Comparison of ENCODE assay signal across 7 mouse cellular contexts in genomic region chr4:99119051-99119450, GRCm38 (mm10). TPM values are rescaled to one million over a fixed set of nuclear protein-coding genes. Genes with fewer than 3 reads are reported as not detected.
DNase-seq lines count a peak whose midpoint lies in the region; ATAC-seq and TF ChIP-seq lines count a peak whose summit lies in the region.

No protein-coding gene starts in this region.

- no peak for TF ChIP-seq EP300 in lung, postnatal 0 days (IDR thresholded peaks at IDR 0.05)

- TF ChIP-seq CTCF in lung, postnatal 0 days (IDR thresholded peaks at IDR 0.05): no peak

- DNase-seq in lung, postnatal 0 days (ENCODE audit: low spot score): no peak
- no peak for DNase-seq in lung, postnatal 36 days
- no peak for DNase-seq in liver, embryonic 11.5 days (ENCODE audit: low spot score)
- no peak for DNase-seq in right cerebral cortex, postnatal 4 days
- no peak for DNase-seq in cerebellum, postnatal 4 days (ENCODE audit: low spot score in 2 of 2)
- no peak for DNase-seq in c-Kit-positive CD71-positive TER-119-positive erythroid progenitor cells, embryonic 14.5 days (ENCODE audit: low spot score)

- no peaks in the 10 kb centered on the region for H3K27me3 ChIP-seq in lung, postnatal 0 days (replicated peaks; ENCODE audit: insufficient read depth, low read length)
- H3K27me3 ChIP-seq in forebrain, embryonic 15.5 days: no peaks in the 10 kb centered on the region
- H3K27me3 ChIP-seq in liver, embryonic 11.5 days (replicated peaks; ENCODE audit: control insufficient read depth, insufficient read depth, low read length): no peaks in the 10 kb centered on the region

- 0 out of 2 replicates have a peak overlapping the region, but pooled peaks have one; percentile 22 for H3K4me2 ChIP-seq in lung, postnatal 0 days (replicated peaks; ENCODE audit: low read depth, low read length)
- peak overlapping the region; percentile 52 for H3K4me2 ChIP-seq in forebrain, embryonic 15.5 days (replicated peaks)
- peak overlapping the region; percentile 93 for H3K4me2 ChIP-seq in liver, embryonic 11.5 days

- no peak overlapping the region for H3K4me3 ChIP-seq in lung, postnatal 0 days (ENCODE audit: low read depth, low read length)
- H3K4me3 ChIP-seq in forebrain, embryonic 15.5 days: peak overlapping the region; percentile 72
- H3K4me3 ChIP-seq in liver, embryonic 11.5 days (ENCODE audit: low read depth, low read length): no peak overlapping the region

- peaks cover 15% of the 10 kb centered on the region; the same call in 1 of the 2 replicates for H3K4me1 ChIP-seq in lung, postnatal 0 days (ENCODE audit: insufficient read depth, low read depth, low read length)
- H3K4me1 ChIP-seq in forebrain, embryonic 15.5 days: peaks cover 60% of the 10 kb centered on the region
- H3K4me1 ChIP-seq in liver, embryonic 11.5 days (replicated peaks; ENCODE audit: control insufficient read depth, insufficient read depth, low read length): peaks cover 21% of the 10 kb centered on the region

- no peak for ATAC-seq in lung, postnatal 0 days
- ATAC-seq in forebrain, embryonic 15.5 days (replicated peaks): no peak
- 0 out of 2 replicates have a peak, but pooled peaks have one; percentile 7 for ATAC-seq in liver, embryonic 11.5 days (replicated peaks; ENCODE audit: low FRiP score)

- no peaks in the 10 kb centered on the region for H3K9me3 ChIP-seq in lung, postnatal 0 days (ENCODE audit: low read length)
- no peaks in the 10 kb centered on the region for H3K9me3 ChIP-seq in forebrain, embryonic 15.5 days
- no peaks in the 10 kb centered on the region for H3K9me3 ChIP-seq in liver, embryonic 11.5 days (ENCODE audit: control insufficient read depth, low read length)

- no peaks in the 10 kb centered on the region for H3K36me3 ChIP-seq in lung, postnatal 0 days (ENCODE audit: insufficient read depth, low read length)
- no peaks in the 10 kb centered on the region for H3K36me3 ChIP-seq in forebrain, embryonic 15.5 days
- no peaks in the 10 kb centered on the region for H3K36me3 ChIP-seq in liver, embryonic 11.5 days (ENCODE audit: control insufficient read depth, insufficient read depth, low read length)

- H3K27ac ChIP-seq in lung, postnatal 0 days (ENCODE audit: low read length): no peak overlapping the region
- 0 out of 2 replicates have a peak overlapping the region, but pooled peaks have one; percentile 3 for H3K27ac ChIP-seq in forebrain, embryonic 15.5 days (replicated peaks)
- H3K27ac ChIP-seq in liver, embryonic 11.5 days (ENCODE audit: low read depth, low read length): no peak overlapping the region

- no peak overlapping the region for H3K9ac ChIP-seq in lung, postnatal 0 days (replicated peaks; ENCODE audit: low read depth)
- H3K9ac ChIP-seq in forebrain, embryonic 15.5 days (replicated peaks): 0 out of 2 replicates have a peak overlapping the region, but pooled peaks have one; percentile 26
- no peak overlapping the region for H3K9ac ChIP-seq in liver, embryonic 11.5 days (ENCODE audit: low read depth, low read length)

- WGBS in lung, postnatal 0 days: 40% methylated on average over 5 of the region's 5 CpGs
- 49% methylated on average over 5 of the region's 5 CpGs for WGBS in forebrain, embryonic 15.5 days
- WGBS in liver, embryonic 11.5 days: 31% methylated on average over 5 of the region's 5 CpGs

RNA-seq across cellular contexts. Expression of gene Dock7, which starts 1.7 kb away (rescaled TPM):
- polyA plus RNA-seq in lung, postnatal 0 days (2015; fragmentation: Nextera tagmentation; extraction: Ambion mirVana): 20.1 and 23.0 TPM in 2 replicates
- 81.6 and 83.0 TPM in 2 replicates for polyA plus RNA-seq in forebrain, embryonic 15.5 days (2015; fragmentation: Nextera tagmentation; extraction: Ambion mirVana)
- polyA plus RNA-seq in liver, embryonic 11.5 days (2014; fragmentation: Nextera tagmentation; extraction: Ambion mirVana): 39.0 and 39.9 TPM in 2 replicates

Comparison
In these comparisons a context has a peak if more than half of its experiments do, and no peak if none do; other contexts are left out.
1. H3K4me2 ChIP-seq: peak in every context shown above with its lines; median percentile 93 in liver, embryonic 11.5 days; 52 in forebrain, embryonic 15.5 days; 22 in lung, postnatal 0 days.